Mouse (Mus musculus) neural tube, embryonic 10.5 days (tissue): ENCODE measurements around the gene Vmn2r4.
"Not testable (repeated sequence)": the region's sequence is repeated elsewhere in the genome, so short reads cannot be mapped to it uniquely, and the experiment has no call there.

ENCODE experiments used
- DNase-seq: peaks from one replicate; pipeline ENCODE4 v3.0.0-alpha.2; 2017; ENCODE audit warnings: low spot score; ENCODE audit errors: extremely low spot score

Vmn2r4 gene

GRCm38 (mm10) chr3:64415268-64415667, at the start of gene Vmn2r4:
Vmn2r4 (minus strand) TSS chr3:64415368.
- not testable (repeated sequence) for DNase-seq

- DNase-seq = not testable (repeated sequence)
These were observed 19.1 kb upstream of the Vmn2r4 start for GRCm38 (mm10) chr3:64434261-64434660.

DNA sequence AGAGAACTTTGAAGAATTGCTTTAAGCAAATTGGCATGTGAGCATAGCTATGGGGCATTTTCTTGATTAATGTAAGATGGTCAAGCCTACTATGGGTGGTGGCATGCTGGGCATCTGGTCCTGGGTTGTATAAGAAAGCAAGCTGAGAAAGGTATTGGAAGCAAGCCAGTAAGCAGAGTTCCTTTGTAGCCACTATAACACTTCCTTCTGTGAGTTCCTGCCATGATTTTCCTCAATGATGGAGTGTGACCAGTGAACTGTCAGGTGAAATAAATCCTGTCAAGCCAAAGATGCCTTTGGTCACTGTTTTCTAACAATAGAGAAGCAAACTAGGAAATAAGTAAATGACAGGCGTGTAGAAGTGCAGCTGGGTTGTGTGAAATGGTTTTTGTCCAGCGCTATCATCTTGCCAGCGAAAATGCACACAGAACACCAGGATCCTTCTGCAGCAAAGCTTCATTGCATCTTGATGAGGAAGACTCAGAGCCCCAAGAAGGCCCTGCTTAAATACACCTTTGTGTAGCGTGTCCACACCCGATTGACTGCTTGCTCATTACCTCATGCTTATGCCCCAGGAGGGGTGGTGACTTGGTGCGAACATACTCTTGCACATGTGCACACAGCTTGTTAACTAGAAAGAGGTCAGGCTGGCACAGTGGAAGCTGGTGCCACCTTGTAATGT, 13.1 kb upstream of the Vmn2r4 start:
- DNase-seq = not testable (repeated sequence)

DNA sequence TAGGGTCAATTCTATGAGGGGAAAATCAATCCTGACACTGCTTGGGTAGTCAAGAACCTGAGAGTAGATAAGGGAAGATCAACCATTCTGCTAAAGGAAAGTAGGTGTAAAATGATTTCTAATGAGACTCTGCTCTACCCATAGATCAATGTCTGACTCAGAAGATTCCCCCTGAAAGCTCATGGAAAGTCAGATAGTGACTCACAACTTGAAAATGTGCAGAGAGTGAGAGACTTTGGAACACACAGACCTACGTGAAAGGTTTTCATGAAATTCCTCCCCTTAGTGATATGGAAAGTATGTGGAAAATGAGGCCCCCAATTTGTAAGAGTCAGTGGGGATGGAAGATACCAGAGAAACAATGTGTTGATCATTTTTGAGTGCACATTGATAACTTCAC, 7.0 kb upstream of the Vmn2r4 start:
- not testable (repeated sequence) for DNase-seq

- not testable (repeated sequence) for DNase-seq
These were observed 2.3 kb upstream of the Vmn2r4 start for GRCm38 (mm10) chr3:64417477-64417876.

- not testable (repeated sequence) for DNase-seq
These were observed 915 bp downstream of the Vmn2r4 start for GRCm38 (mm10) chr3:64414253-64414652.

GRCm38 (mm10) chr3:64359286-64360035, 55.7 kb downstream of the Vmn2r4 start:
- DNase-seq = no peak
